Mouse (Mus musculus) MEL (cell line): ENCODE results near the gene Bcl7c. TPM values are rescaled to one million over a fixed set of nuclear protein-coding genes. Genes with fewer than 3 reads are reported as not detected.
A peak's percentile ranks its signal among the peaks of the same experiment; 100 is the strongest.

ENCODE experiments used
- DNase-seq: peaks from one replicate; pipeline ENCODE4 v3.0.0; 2011; ENCODE audit warnings: low read depth, low spot score
- H3K27ac ChIP-seq: 2 replicates; pipeline ENCODE4 v1.5.1; 2012; ENCODE audit warnings: low read depth, mild to moderate bottlenecking, control low read depth, low read length, moderate library complexity; ENCODE audit not compliant: control insufficient read depth
- H3K27me3 ChIP-seq, 2 experiments: fragments of 150-350 bp in 1 of 2; sonication (generic) in 1 of 2; 2 replicates each; pipeline ENCODE4 v1.6.1; 2012; ENCODE audit warnings: low read length in 2 of 2, mild to moderate bottlenecking in 2 of 2, improper control_type of control experiment in 1 of 2, moderate library complexity in 1 of 2; ENCODE audit not compliant: insufficient read depth in 2 of 2, control insufficient read depth in 1 of 2
- H3K36me3 ChIP-seq, 2 experiments: 2 replicates each; pipeline ENCODE4 v1.6.1; 2012 to 2014; ENCODE audit warnings: low read length in 2 of 2, improper control_type of control experiment in 1 of 2, inconsistent platforms in 1 of 2, mild to moderate bottlenecking in 1 of 2; ENCODE audit not compliant: insufficient read depth in 2 of 2, control insufficient read depth in 1 of 2
- H3K4me1 ChIP-seq, 2 experiments: fragments of 150-350 bp in 1 of 2; sonication (generic) in 1 of 2; 2 replicates each; pipeline ENCODE4 v1.6.1; 2012; ENCODE audit warnings: low read length in 2 of 2, improper control_type of control experiment in 1 of 2, mild to moderate bottlenecking in 1 of 2; ENCODE audit not compliant: insufficient read depth in 2 of 2, control insufficient read depth in 1 of 2
- H3K4me3 ChIP-seq, 2 experiments: fragments of 150-350 bp in 1 of 2; sonication (generic) in 1 of 2; 2 replicates each; pipeline ENCODE4 v1.5.1; 2012; ENCODE audit warnings: low read depth in 2 of 2, low read length in 2 of 2, mild to moderate bottlenecking in 2 of 2, moderate library complexity in 2 of 2, control low read depth in 1 of 2, improper control_type of control experiment in 1 of 2; ENCODE audit not compliant: control insufficient read depth in 1 of 2, insufficient read depth in 1 of 2
- H3K79me2 ChIP-seq: 2 replicates; pipeline ENCODE4 v1.6.1; 2012; ENCODE audit warnings: mild to moderate bottlenecking, low read length, moderate library complexity; ENCODE audit not compliant: control insufficient read depth, poor library complexity, insufficient read depth
- H3K9ac ChIP-seq: 2 replicates; pipeline ENCODE4 v1.6.1; 2012; ENCODE audit warnings: low read depth, mild to moderate bottlenecking, control low read depth, low read length, moderate library complexity; ENCODE audit not compliant: control insufficient read depth, poor library complexity, severe bottlenecking
- H3K9me3 ChIP-seq: fragments of 150-350 bp; sonication (generic); replicated peaks from 2 replicates; pipeline ENCODE4 v1.6.1; 2012; ENCODE audit warnings: mild to moderate bottlenecking, low read length, improper control_type of control experiment, moderate library complexity; ENCODE audit not compliant: insufficient read depth
- CHD1 ChIP-seq: IDR thresholded peaks from 2 replicates; pipeline ENCODE4 v1.6.1; 2012; ENCODE audit warnings: low read depth, mild to moderate bottlenecking, inconsistent platforms, low read length, improper control_type of control experiment
- E2F4 ChIP-seq: IDR thresholded peaks from 2 replicates; pipeline ENCODE4 v1.6.1; 2011; ENCODE audit warnings: low read depth, low read length, improper control_type of control experiment, borderline replicate concordance
- ELF1 ChIP-seq: IDR thresholded peaks from 2 replicates; pipeline ENCODE4 v1.6.1; 2014; ENCODE audit warnings: low read depth, mild to moderate bottlenecking, inconsistent platforms, low read length, improper control_type of control experiment, moderate library complexity
- EP300 ChIP-seq, 2 experiments: IDR thresholded peaks; 2 replicates each; pipeline ENCODE4 v1.6.1; 2011; ENCODE audit warnings: improper control_type of control experiment in 2 of 2, low read length in 2 of 2, low read depth in 1 of 2, mild to moderate bottlenecking in 1 of 2
- GABPA ChIP-seq: IDR thresholded peaks from 2 replicates; pipeline ENCODE4 v1.6.1; 2012; ENCODE audit warnings: low read depth, mild to moderate bottlenecking, inconsistent platforms, low read length, improper control_type of control experiment, moderate library complexity
- GATA1 ChIP-seq: IDR thresholded peaks from 2 replicates; pipeline ENCODE4 v1.6.1; 2011; ENCODE audit warnings: low read depth, low read length, improper control_type of control experiment
- HCFC1 ChIP-seq: IDR thresholded peaks from 2 replicates; pipeline ENCODE4 v1.6.1; 2012; ENCODE audit warnings: low read depth, mild to moderate bottlenecking, inconsistent platforms, low read length, improper control_type of control experiment, moderate library complexity
- KAT2A ChIP-seq: conservative IDR thresholded peaks from 2 replicates; pipeline ENCODE4 v1.6.1; 2012; ENCODE audit warnings: low read depth, low read length, improper control_type of control experiment, inconsistent platforms
- MAFK ChIP-seq: IDR thresholded peaks from 2 replicates; pipeline ENCODE4 v1.6.1; 2011; ENCODE audit warnings: low read depth, mild to moderate bottlenecking, low read length, improper control_type of control experiment, borderline replicate concordance
- MAX ChIP-seq: IDR thresholded peaks from 2 replicates; pipeline ENCODE4 v1.6.1; 2011; ENCODE audit warnings: low read length, improper control_type of control experiment
- MAZ ChIP-seq: IDR thresholded peaks from 2 replicates; pipeline ENCODE4 v1.6.1; 2012; ENCODE audit warnings: low read depth, mild to moderate bottlenecking, inconsistent platforms, low read length, improper control_type of control experiment
- MXI1 ChIP-seq: IDR thresholded peaks from 2 replicates; pipeline ENCODE4 v1.6.1; 2011; ENCODE audit warnings: mild to moderate bottlenecking, low read depth, low read length, improper control_type of control experiment
- MYB ChIP-seq: IDR thresholded peaks from 2 replicates; pipeline ENCODE4 v1.6.1; 2011; ENCODE audit warnings: mild to moderate bottlenecking, low read depth, low read length, improper control_type of control experiment
- NELFE ChIP-seq: IDR thresholded peaks from 2 replicates; pipeline ENCODE4 v1.6.1; 2011; ENCODE audit warnings: low read depth, low read length, improper control_type of control experiment
- NRF1 ChIP-seq: IDR thresholded peaks from 2 replicates; pipeline ENCODE4 v1.6.1; 2014; ENCODE audit warnings: low read depth, mild to moderate bottlenecking, inconsistent platforms, low read length, improper control_type of control experiment, moderate library complexity; ENCODE audit not compliant: poor library complexity, insufficient read depth, severe bottlenecking
- POLR2A ChIP-seq, 2 experiments: IDR thresholded peaks; 2 replicates each; pipeline ENCODE4 v1.6.1; 2011 to 2012; ENCODE audit warnings: low read length in 2 of 2, mild to moderate bottlenecking in 2 of 2, control low read depth in 1 of 2, improper control_type of control experiment in 1 of 2, low read depth in 1 of 2, moderate library complexity in 1 of 2; ENCODE audit not compliant: control insufficient read depth in 1 of 2, insufficient read depth in 1 of 2, poor library complexity in 1 of 2
- POLR2AphosphoS2 ChIP-seq: IDR thresholded peaks from 2 replicates; pipeline ENCODE4 v1.6.1; 2011; ENCODE audit warnings: low read length, improper control_type of control experiment
- POLR2AphosphoS5 ChIP-seq: IDR thresholded peaks from 2 replicates; pipeline ENCODE4 v1.6.1; 2012; ENCODE audit warnings: low read depth, borderline replicate concordance, mild to moderate bottlenecking, inconsistent platforms, low read length, moderate library complexity, mixed read lengths
- RAD21 ChIP-seq: IDR thresholded peaks from 2 replicates; pipeline ENCODE4 v1.6.1; 2011; ENCODE audit warnings: mild to moderate bottlenecking, low read depth, low read length, improper control_type of control experiment
- RCOR1 ChIP-seq: IDR thresholded peaks from 2 replicates; pipeline ENCODE4 v1.6.1; 2012; ENCODE audit warnings: low read depth, mild to moderate bottlenecking, inconsistent platforms, low read length, improper control_type of control experiment
- SIN3A ChIP-seq: IDR thresholded peaks from 2 replicates; pipeline ENCODE4 v1.6.1; 2012; ENCODE audit warnings: low read length, improper control_type of control experiment, inconsistent platforms
- SMC3 ChIP-seq: IDR thresholded peaks from 2 replicates; pipeline ENCODE4 v1.6.1; 2011; ENCODE audit warnings: low read depth, low read length, improper control_type of control experiment
- TAL1 ChIP-seq: IDR thresholded peaks from 2 replicates; pipeline ENCODE4 v1.6.1; 2012; ENCODE audit warnings: mild to moderate bottlenecking, inconsistent platforms, low read length, moderate library complexity, mixed read lengths
- TBP ChIP-seq: IDR thresholded peaks from 2 replicates; pipeline ENCODE4 v1.8.0; 2011; ENCODE audit warnings: low read depth, low read length, improper control_type of control experiment
- TCF12 ChIP-seq: IDR thresholded peaks from 2 replicates; pipeline ENCODE4 v1.6.1; 2014; ENCODE audit warnings: low read depth, mild to moderate bottlenecking, inconsistent platforms, low read length, improper control_type of control experiment, moderate library complexity
- UBTF ChIP-seq: IDR thresholded peaks from 2 replicates; pipeline ENCODE4 v1.6.1; 2012; ENCODE audit warnings: low read depth, mild to moderate bottlenecking, inconsistent platforms, low read length, improper control_type of control experiment, moderate library complexity, borderline replicate concordance; ENCODE audit not compliant: insufficient read depth
- USF1 ChIP-seq: IDR thresholded peaks from 2 replicates; pipeline ENCODE4 v1.6.1; 2014; ENCODE audit warnings: low read depth, mild to moderate bottlenecking, inconsistent platforms, low read length, improper control_type of control experiment, moderate library complexity
- USF2 ChIP-seq, 2 experiments: IDR thresholded peaks; 2 replicates each; pipeline ENCODE4 v1.6.1; 2011 to 2012; ENCODE audit warnings: improper control_type of control experiment in 2 of 2, low read length in 2 of 2, borderline replicate concordance in 1 of 2, inconsistent platforms in 1 of 2, low read depth in 1 of 2, mild to moderate bottlenecking in 1 of 2; ENCODE audit not compliant: insufficient read depth in 1 of 2
- ZC3H11A ChIP-seq: IDR thresholded peaks from 2 replicates; pipeline ENCODE4 v1.6.1; 2012; ENCODE audit warnings: low read depth, mild to moderate bottlenecking, inconsistent platforms, low read length, improper control_type of control experiment
- ZKSCAN1 ChIP-seq: IDR thresholded peaks from 2 replicates; pipeline ENCODE4 v1.6.1; 2012; ENCODE audit warnings: low read depth, mild to moderate bottlenecking, inconsistent platforms, low read length, improper control_type of control experiment, moderate library complexity
- ZMIZ1 ChIP-seq: IDR thresholded peaks from 2 replicates; pipeline ENCODE4 v1.6.1; 2012; ENCODE audit warnings: low read depth, mild to moderate bottlenecking, inconsistent platforms, low read length, improper control_type of control experiment, moderate library complexity
- ZNF384 ChIP-seq: IDR thresholded peaks from 2 replicates; pipeline ENCODE4 v1.6.1; 2012; ENCODE audit warnings: low read depth, mild to moderate bottlenecking, inconsistent platforms, low read length, improper control_type of control experiment
- polyA plus RNA-seq, 2 experiments: library from polyadenylated mRNA; stranded (reverse) in 1 of 2; unstranded in 1 of 2; fragments of >175 nt in 1 of 2; fragments of >200 nt in 1 of 2; gene quantifications; 2 replicates each; pipeline versions ENCODE4 v1.2.1 to v1.2.4; 2012; ENCODE audit warnings: low replicate concordance in 2 of 2, low read depth in 1 of 2; ENCODE audit not compliant: insufficient read length in 2 of 2, insufficient read depth in 1 of 2, missing spikeins in 1 of 2
- total RNA-seq: library from RNA; depleted of rRNA; stranded (reverse); fragments of 300-350 nt; gene quantifications from 2 replicates; pipeline ENCODE4 v1.2.3, GENCODE M21; 2012

Gene Bcl7c
- total and polyA plus RNA-seq, 3 experiments: 72.4 to 98.4 TPM; not detected in 1

DNA sequence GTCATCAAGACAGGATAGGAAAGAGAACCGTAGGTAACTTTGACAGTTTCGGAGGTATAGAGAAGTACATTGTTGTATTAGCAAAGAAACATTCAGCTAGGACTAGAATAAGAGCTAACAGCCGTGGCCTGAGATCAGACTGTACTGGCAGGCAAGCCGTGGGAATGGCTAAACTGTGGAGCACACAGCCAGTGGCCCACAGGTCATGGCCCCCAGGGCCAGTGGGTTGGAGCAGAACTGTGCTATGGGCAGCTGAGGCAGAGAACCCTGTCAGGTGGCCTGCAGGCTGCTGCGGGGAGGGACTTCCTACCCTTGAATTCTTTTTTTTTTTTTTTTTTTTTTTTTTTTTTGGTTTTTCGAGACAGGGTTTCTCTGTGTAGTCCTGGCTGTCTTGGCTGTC, 59.5 kb downstream of the Bcl7c start:
- no peak for DNase-seq
- Histone ChIP-seq H3K4me3 (no peak overlapping the region), H3K27ac (no peak overlapping the region)

GRCm38 (mm10) chr7:127648516-127649201, 60.1 kb downstream of the Bcl7c start:
- Histone ChIP-seq H3K4me1 (peaks cover 3 to 6% of the 10 kb centered on the region in 2 experiments), H3K36me3 (peaks cover 0 to 11% of the 10 kb centered on the region in 2 experiments; a peak in 2 of 4 replicates), H3K4me3 (no peak overlapping the region), H3K9ac (no peak overlapping the region; the same call in 1 of the 2 replicates), H3K79me2 (no peaks in the 10 kb centered on the region), H3K9me3 (no peaks in the 10 kb centered on the region), H3K27me3 (no peaks in the 10 kb centered on the region), H3K27ac (peak overlapping the region; percentile 30)
- peak; percentile 46 for DNase-seq
- peak; percentile 90 for TF ChIP-seq ZNF384
- no peak for TF ChIP-seq NRF1
- no peak for TF ChIP-seq KAT2A
- no peak for TF ChIP-seq TBP
- no peak for TF ChIP-seq HCFC1
- peak; percentile 92 for TF ChIP-seq GATA1
- TF ChIP-seq TAL1: no peak
- TF ChIP-seq MAX: no peak
- peak; percentile 71 to 82; a peak in 2 of 4 replicates for TF ChIP-seq EP300 (IDR thresholded peaks at IDR 0.05; ENCODE audit: low read depth in 1 of 2, low read length in 2 of 2)
- TF ChIP-seq TCF12: peak; percentile 61
- no peak for TF ChIP-seq SMC3
- peak in 1 of 2 experiments; percentile 64; a peak in 2 of 4 replicates for TF ChIP-seq USF2 (IDR thresholded peaks at IDR 0.05; ENCODE audit: borderline replicate concordance in 1 of 2, insufficient read depth in 1 of 2, low read depth in 1 of 2, low read length in 2 of 2)
- TF ChIP-seq POLR2A (IDR thresholded peaks at IDR 0.05; ENCODE audit: control insufficient read depth in 1 of 2, insufficient read depth in 1 of 2, low read depth in 1 of 2, low read length in 2 of 2, poor library complexity in 1 of 2): no peak
- no peak for TF ChIP-seq MYB
- no peak for TF ChIP-seq UBTF
- TF ChIP-seq RCOR1: no peak
- no peak for TF ChIP-seq ELF1
- no peak for TF ChIP-seq CHD1
- TF ChIP-seq ZC3H11A: no peak
- TF ChIP-seq GABPA: no peak
- TF ChIP-seq RAD21: no peak
- TF ChIP-seq POLR2AphosphoS2: no peak
- no peak for TF ChIP-seq ZMIZ1
- TF ChIP-seq ZKSCAN1: no peak
- no peak for TF ChIP-seq MXI1
- peak; percentile 41; the same call in 1 of the 2 replicates for TF ChIP-seq SIN3A
- no peak for TF ChIP-seq MAFK
- no peak for TF ChIP-seq E2F4
- no peak for TF ChIP-seq POLR2AphosphoS5
- TF ChIP-seq NELFE: no peak

More for the DNA sequence above, 59.5 kb downstream of the Bcl7c start:
- Histone ChIP-seq H3K36me3 (peaks cover 0 to 11% of the 10 kb centered on the region in 2 experiments; a peak in 2 of 4 replicates), H3K4me1 (peaks cover 3 to 6% of the 10 kb centered on the region in 2 experiments), H3K27me3 (no peaks in the 10 kb centered on the region), H3K9ac (no peak overlapping the region), H3K79me2 (no peaks in the 10 kb centered on the region), H3K9me3 (no peaks in the 10 kb centered on the region)
- TF ChIP-seq ZNF384 (peak; percentile 48; the same call in 1 of the 2 replicates), MAZ (no peak), TCF12 (no peak), USF1 (no peak)
